Mouse (Mus musculus): Measurements from ENCODE around the gene Atn1. TPM values are rescaled to one million over a fixed set of nuclear protein-coding genes. Genes with fewer than 3 reads are reported as not detected.

Gene Atn1
- polyA plus RNA-seq, 1 experiment from 2014 or later: 11.4 TPM

DNA sequence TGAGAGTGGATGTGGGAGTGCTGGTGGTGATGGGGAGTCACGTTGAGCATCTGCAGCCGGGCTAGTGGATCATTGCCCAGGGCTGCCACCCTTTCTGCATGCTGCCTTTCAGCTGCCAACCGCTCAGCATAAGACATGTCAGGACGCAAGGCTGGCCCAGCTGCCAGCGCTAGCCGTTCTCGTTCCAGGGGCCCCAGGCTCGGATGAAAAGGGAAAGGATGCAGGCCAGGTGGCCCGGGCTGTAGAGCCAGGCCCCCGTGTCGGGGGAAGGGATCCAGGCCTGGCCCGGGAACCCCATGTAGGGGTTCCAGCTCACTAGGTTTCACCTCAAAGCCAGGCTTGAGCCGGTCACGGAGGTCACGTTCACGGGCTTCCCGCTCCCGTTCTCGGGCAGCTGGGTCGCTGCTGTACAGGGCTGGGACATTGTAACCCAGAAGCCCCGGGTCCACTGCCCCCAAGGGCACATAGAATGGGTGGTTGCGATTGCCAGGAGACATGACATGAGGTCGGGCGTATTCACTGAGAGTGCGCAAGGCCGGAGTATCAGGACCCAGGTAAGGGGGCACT is 11.5 kb downstream of the Atn1 start:
- H3K4me3 ChIP-seq: peak overlapping the region; percentile 75
- H3K27me3 ChIP-seq (ENCODE audit: insufficient read depth, poor library complexity, severe bottlenecking): no peaks in the 10 kb centered on the region
- peak overlapping the region; percentile 95 for H3K27ac ChIP-seq
- WGBS: 69% methylated on average over 26 of the region's 26 CpGs
- peaks cover 32% of the 10 kb centered on the region for H3K4me1 ChIP-seq
- H3K36me3 ChIP-seq: peaks cover 51% of the 10 kb centered on the region
- DNase-seq (ENCODE audit: low spot score): no peak
- no peaks in the 10 kb centered on the region for H3K9me3 ChIP-seq

DNA sequence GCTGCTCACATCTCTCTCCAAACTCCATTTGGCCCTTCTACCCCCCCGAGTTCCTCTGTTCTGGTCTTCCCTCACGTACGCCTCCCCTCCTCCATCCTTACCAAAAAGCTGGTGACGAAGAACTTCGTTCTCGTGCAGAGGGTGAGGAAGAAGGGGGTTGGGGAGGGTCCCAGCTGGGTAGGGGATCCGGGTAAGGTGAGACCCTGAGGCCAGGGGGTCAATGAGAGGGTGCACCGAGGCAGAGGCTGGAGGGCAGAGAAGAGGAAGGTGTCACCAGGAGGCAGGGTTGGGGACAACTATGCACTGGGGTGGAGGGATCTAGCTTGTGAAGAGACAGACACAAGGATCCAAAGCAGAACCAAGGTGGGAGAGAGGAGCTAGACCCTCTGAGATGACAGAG is 12.7 kb downstream of the Atn1 start:
- Histone ChIP-seq H3K36me3 (peaks cover 40% of the 10 kb centered on the region), H3K4me1 (peaks cover 43% of the 10 kb centered on the region), H3K27ac (no peak overlapping the region), H3K27me3 (ENCODE audit: insufficient read depth, poor library complexity, severe bottlenecking) (no peaks in the 10 kb centered on the region), H3K4me3 (no peak overlapping the region), H3K9me3 (no peaks in the 10 kb centered on the region)
- WGBS: 86% methylated on average over 8 of the region's 8 CpGs
- DNase-seq (ENCODE audit: low spot score): no peak

DNA sequence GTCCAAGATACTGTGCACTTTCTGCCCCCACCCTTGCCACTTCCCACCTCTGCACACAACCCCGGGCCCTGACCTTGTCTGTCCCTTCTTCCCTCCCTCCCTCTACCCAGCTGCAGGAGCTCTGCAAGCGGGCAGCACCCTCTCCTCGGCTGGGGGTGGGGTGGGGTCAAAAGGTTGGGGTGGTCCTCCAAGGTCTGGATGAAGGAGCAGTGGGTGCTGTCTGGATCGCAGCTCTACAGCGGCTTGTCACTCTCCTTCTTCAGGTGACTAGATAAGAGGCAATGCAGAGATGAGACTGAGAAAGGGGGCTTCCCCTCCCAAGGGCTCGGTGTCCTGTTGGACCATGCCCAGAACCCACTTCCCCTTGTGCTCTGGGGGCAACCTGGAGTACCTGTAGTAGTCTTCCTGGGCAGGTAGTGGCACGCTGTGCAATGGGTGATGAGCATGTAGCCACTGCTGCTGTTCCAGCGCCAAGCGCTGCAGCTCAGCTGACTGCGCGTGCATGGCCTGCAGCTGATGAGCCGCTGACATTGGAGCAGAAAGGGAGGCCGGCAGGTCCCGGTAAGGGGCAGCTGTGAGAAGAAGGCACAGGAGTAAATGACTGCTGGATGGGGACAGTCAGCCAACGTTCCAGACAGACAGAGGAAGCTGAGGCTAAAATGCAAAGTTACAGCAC is 13.3 kb downstream of the Atn1 start:
- peaks cover 34% of the 10 kb centered on the region for H3K36me3 ChIP-seq
- no peaks in the 10 kb centered on the region for H3K27me3 ChIP-seq (ENCODE audit: insufficient read depth, poor library complexity, severe bottlenecking)
- no peak overlapping the region for H3K27ac ChIP-seq
- DNase-seq (ENCODE audit: low spot score): no peak
- WGBS: 89% methylated on average over 15 of the region's 15 CpGs
- no peak overlapping the region for H3K4me3 ChIP-seq
- H3K4me1 ChIP-seq: peaks cover 50% of the 10 kb centered on the region
- no peaks in the 10 kb centered on the region for H3K9me3 ChIP-seq

DNA sequence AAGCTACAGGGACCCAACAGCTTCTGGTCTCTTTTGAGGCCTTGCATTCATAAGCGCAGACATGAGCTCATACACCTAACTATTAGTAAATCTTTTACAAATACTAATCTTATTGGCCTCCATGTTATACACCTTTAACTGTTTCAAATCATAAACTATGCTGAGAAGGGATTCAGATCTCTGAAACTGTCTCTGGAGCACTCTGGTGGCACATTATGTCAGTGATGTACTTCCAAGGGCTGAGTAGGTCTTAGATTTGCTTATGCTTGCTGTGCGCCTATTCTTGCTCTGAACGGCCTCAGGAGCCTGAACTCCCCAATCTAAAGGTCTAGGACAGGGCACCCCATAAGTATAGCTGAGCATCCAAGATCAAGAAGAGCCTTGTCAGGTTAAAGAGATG is 14.5 kb downstream of the Atn1 start:
- Histone ChIP-seq H3K9me3 (no peaks in the 10 kb centered on the region), H3K27me3 (ENCODE audit: insufficient read depth, poor library complexity, severe bottlenecking) (no peaks in the 10 kb centered on the region), H3K4me1 (peaks cover 48% of the 10 kb centered on the region), H3K36me3 (peaks cover 22% of the 10 kb centered on the region), H3K27ac (peak overlapping the region; percentile 98), H3K4me3 (peak overlapping the region; percentile 72)
- 74% methylated on average over 3 of the region's 3 CpGs for WGBS
- no peak for DNase-seq (ENCODE audit: low spot score)

DNA sequence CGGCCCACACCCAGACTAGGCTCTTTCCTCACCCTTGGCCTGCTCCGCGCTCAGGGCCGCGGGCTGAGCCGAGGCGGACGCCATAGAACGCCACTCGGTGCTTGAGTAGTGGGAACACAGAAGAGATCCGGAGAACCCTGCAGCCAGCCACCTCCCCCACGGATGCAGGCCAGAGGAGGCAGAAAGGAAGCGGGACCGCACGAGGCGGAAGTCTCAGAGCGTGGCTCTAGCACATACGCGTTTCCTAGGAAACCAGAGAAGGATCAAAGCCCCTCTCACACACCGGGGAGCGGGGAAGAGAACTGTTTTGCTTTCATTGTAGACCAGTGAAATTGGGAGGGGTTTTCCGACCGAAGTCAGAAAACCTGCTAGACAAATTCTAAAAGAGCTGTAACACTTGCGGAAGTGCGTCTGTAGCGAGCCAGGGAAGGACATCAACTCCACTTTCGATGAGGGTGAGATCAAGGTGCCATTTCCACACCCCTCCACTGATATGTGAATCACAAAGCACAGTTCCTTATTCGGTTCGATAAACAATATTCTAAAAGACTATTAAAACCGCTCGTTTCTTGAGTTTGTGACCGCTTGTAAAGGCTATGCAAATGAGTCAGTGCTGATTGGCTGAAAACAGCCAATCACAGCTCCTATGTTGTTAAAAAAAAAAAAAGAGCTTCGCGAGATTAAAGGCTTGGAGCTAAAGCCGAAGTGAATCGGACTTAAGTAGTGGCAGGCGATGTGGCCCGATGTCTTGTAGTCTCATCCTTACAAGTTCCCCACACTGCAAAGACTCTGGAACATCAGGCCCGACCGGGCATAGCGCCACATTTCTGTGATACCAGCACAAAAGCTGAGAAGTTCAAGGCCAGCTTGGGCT is 15.2 kb downstream of the Atn1 start, which contains the start of gene Grcc10:
TSS of gene Grcc10 (minus strand) at position 487 of the 874 bp plus-strand sequence.
- Histone ChIP-seq H3K27ac (peak within 1 kb of the TSS; percentile 98), H3K36me3 (peaks cover 22% of the 10 kb centered on the region), H3K4me1 (peaks cover 41% of the 10 kb centered on the region), H3K4me3 (peak within 1 kb of the TSS; percentile 72), H3K9me3 (no peaks in the 10 kb centered on the region), H3K27me3 (ENCODE audit: insufficient read depth, poor library complexity, severe bottlenecking) (no peaks in the 10 kb centered on the region)
- DNase-seq (ENCODE audit: low spot score): peak; percentile 98
- under 1% methylated on average over 41 of the region's 41 CpGs for WGBS

DNA sequence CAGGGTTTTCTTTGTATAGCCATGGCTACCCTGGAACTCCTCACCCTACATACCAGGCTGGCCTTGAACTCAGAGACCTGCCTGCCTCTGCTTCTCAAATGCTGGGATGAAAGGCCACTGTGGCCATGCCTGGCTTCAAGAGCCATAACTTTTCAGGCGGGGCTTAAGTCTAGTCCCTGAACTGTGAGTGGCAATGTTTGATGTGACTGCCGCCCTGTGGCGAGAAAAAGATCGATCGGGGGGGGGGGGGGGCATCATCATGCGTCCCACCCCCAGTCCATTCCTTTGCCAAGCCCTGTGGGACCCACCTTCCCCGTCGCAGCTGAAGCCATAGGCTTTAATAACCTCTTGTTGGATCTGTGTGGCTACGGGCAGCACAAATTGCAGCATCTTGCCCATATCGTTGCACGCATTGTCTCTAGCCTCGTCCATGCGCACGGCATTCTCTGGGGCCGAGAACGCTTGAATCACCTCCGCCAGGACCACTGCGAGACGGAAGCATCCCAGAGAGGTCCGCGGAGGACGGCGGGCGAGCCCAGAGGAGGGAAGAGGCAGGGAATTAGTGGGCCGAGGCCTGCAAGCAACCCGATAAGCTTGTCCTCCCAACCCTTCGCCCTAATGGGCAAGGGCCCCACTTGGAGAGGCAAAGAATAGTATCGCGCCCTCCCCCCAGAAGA is 16.0 kb downstream of the Atn1 start:
- DNase-seq (ENCODE audit: low spot score): peak; percentile 87
- no peaks in the 10 kb centered on the region for H3K9me3 ChIP-seq
- H3K27ac ChIP-seq: peak overlapping the region; percentile 98
- H3K4me3 ChIP-seq: peak overlapping the region; percentile 72
- peaks cover 22% of the 10 kb centered on the region for H3K36me3 ChIP-seq
- H3K27me3 ChIP-seq (ENCODE audit: insufficient read depth, poor library complexity, severe bottlenecking): no peaks in the 10 kb centered on the region
- peaks cover 36% of the 10 kb centered on the region for H3K4me1 ChIP-seq
- WGBS: 1% methylated on average over 29 of the region's 29 CpGs

DNA sequence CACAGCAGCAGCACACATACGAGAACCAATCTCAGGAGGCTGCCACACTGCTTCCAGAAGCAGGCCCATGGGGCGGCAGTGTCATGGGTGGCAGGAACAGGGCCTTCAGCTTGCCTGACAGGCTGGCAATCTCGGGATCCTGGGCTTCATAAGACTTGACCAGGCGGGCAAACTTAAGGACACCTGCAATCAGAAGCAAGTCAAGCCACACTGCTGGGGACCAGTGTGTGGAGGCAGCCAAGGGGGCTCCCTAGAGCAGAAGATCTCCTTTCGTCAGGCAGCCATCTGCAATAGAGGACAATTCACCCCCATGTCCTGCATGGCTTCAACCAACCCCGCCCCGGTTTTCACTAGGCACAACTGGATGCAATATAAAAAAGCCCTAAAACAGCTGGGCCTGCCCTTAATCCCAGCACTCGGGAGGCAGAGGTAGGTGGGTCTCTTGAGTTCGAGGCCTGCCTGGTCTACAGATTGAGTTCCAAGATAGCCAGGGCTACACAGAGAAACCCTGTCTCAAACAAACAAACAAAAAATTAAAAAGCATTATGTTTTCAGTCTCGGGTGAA is 17.0 kb downstream of the Atn1 start:
- H3K27ac ChIP-seq: peak overlapping the region; percentile 98; the same call in 1 of the 2 replicates
- 81% methylated on average over 10 of the region's 10 CpGs for WGBS

DNA sequence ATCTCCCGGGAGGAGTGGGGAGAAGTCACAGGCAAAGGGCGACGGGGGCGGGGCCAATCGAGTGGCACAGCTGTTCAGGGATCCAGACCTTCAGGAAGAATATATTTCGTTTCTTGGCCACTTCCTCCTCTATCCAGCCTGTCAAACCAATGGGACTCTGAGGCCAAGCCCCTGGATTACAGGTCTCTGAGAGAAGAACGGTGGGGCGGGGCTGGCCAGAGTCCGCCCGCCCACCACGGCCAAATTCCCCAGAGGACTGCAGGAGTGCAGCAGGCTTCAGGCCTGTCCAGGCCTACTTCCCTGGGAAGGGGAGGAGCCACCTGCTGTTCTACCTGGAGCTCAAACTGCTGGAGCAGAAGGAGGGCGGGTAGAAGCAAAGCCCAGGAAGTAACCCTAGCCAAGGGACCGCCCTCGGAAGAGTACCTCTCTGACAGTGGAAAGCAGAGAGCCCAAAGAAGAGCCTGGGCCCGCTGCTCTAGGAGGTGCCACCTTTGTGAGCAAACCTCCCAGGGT is 17.8 kb downstream of the Atn1 start, which contains the start of gene Ptpn6:
TSS of gene Ptpn6 (minus strand) at position 204 of the 513 bp plus-strand sequence.
- H3K27ac ChIP-seq: 0 out of 2 replicates have a peak within 1 kb of the TSS, but pooled peaks have one; percentile 31
- H3K27me3 ChIP-seq (ENCODE audit: insufficient read depth, poor library complexity, severe bottlenecking): no peaks in the 10 kb centered on the region
- 25% methylated on average over 15 of the region's 15 CpGs for WGBS
- H3K36me3 ChIP-seq: peaks cover 9% of the 10 kb centered on the region
- H3K4me1 ChIP-seq: peaks cover 28% of the 10 kb centered on the region
- peak within 1 kb of the TSS; percentile 29 for H3K4me3 ChIP-seq
- H3K9me3 ChIP-seq: no peaks in the 10 kb centered on the region
- DNase-seq (ENCODE audit: low spot score): no peak

More for the DNA sequence above, 17.0 kb downstream of the Atn1 start:
- no peak overlapping the region for H3K4me3 ChIP-seq
- DNase-seq (ENCODE audit: low spot score): no peak
- peaks cover 28% of the 10 kb centered on the region for H3K4me1 ChIP-seq
- no peaks in the 10 kb centered on the region for H3K9me3 ChIP-seq
- no peaks in the 10 kb centered on the region for H3K27me3 ChIP-seq (ENCODE audit: insufficient read depth, poor library complexity, severe bottlenecking)
- H3K36me3 ChIP-seq: peaks cover 14% of the 10 kb centered on the region

DNA sequence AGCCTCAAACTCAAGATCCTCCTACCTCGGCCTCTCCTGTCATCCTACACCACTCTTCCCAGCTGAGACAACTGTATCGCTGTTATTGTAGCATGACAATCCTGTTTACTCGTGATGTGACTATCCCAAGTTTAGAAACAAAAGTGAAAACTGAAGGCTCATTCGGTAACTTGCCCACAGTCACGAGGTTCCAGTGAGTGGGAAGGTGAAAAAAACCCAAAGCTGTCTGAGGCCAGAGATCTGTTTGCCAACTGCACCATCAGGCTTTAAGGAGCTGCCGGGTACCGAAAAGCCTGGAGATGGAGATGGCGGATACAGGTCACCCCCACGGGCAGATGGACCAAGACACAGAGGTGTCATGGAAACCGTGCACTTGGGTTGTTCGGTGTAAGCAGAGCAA is 19.3 kb downstream of the Atn1 start:
- Histone ChIP-seq H3K4me1 (peaks cover 38% of the 10 kb centered on the region), H3K27ac (no peak overlapping the region), H3K27me3 (ENCODE audit: insufficient read depth, poor library complexity, severe bottlenecking) (peaks cover 8% of the 10 kb centered on the region; the same call in 1 of the 2 replicates), H3K36me3 (no peaks in the 10 kb centered on the region), H3K9me3 (no peaks in the 10 kb centered on the region), H3K4me3 (no peak overlapping the region)
- no peak for DNase-seq (ENCODE audit: low spot score)
- 87% methylated on average over 11 of the region's 11 CpGs for WGBS

DNA sequence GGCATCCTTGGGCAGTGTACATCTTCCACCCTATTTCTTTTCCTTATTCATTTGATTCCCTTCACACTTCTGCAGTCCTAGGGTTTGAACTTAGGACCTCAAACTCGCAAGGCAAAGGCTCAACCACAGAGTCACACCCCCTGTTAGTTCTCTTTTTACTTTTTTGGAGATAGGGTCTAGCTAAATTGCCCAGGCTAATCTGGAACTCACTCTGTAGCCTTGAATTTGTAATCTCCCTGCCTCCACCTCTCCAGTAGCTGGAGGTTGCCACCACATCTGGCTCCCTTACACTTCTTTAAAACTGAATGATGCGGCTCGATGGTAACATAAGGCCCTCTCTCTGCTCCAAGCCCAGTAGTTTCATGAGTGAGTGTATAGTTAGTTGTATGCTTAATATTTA is 21.9 kb downstream of the Atn1 start:
- no peak for DNase-seq (ENCODE audit: low spot score)
- peaks cover 8% of the 10 kb centered on the region; the same call in 1 of the 2 replicates for H3K27me3 ChIP-seq (ENCODE audit: insufficient read depth, poor library complexity, severe bottlenecking)
- no peaks in the 10 kb centered on the region for H3K36me3 ChIP-seq
- no peak overlapping the region for H3K4me3 ChIP-seq
- peaks cover 29% of the 10 kb centered on the region for H3K4me1 ChIP-seq
- H3K27ac ChIP-seq: no peak overlapping the region
- H3K9me3 ChIP-seq: no peaks in the 10 kb centered on the region
- WGBS: 91% methylated on average over 3 of the region's 3 CpGs

DNA sequence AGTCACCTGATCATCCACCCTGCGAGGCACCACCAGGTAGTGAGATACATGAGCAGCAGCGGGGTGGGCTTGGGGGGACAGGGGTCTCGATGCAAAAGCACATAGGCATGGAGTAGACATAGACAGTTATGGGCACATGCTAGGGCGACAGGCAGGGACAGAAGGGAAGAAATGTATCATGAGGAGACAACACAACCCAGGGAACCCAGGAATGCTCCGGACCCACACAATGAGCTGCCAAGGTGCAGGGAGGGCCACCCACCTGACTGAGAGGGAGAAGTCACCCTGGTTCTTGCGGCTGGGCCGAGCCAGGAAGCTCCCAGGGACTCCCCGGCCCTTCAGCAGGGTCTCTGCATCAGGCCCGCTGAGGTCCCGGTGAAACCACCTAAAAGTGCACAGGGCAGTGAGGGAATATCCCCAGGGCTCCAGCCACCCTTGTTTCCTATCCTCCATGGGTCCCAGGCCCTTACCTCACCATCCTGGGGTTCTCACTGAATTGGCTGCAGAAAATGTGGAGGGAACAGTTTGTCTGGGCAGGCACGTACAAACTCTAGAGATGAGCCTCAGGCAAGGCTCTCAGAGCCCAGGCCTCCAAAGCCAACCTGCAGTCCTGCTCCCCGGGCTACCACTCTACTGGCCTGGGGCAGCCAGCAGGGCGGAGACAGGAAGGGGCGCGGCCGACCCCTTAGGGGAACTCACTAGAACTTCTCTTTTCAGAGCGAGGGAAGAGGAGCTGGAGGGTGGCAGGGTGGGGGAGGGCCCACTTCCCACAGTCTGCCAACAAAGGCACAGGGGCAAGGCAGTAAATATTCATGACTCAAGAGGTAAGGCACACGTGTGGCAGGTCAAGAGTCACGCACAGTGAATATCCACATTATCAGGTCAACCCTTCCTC is 23.6 kb downstream of the Atn1 start:
- peak overlapping the region; percentile 72 for H3K27ac ChIP-seq
- H3K4me3 ChIP-seq: no peak overlapping the region
- DNase-seq (ENCODE audit: low spot score): no peak
- no peaks in the 10 kb centered on the region for H3K9me3 ChIP-seq
- peaks cover 8% of the 10 kb centered on the region; the same call in 1 of the 2 replicates for H3K27me3 ChIP-seq (ENCODE audit: insufficient read depth, poor library complexity, severe bottlenecking)
- peaks cover 14% of the 10 kb centered on the region for H3K4me1 ChIP-seq
- WGBS: 50% methylated on average over 19 of the region's 19 CpGs
- no peaks in the 10 kb centered on the region for H3K36me3 ChIP-seq
